Mouse (Mus musculus) lung, postnatal 0 days (tissue): ENCODE results near the gene Tmed9.

ENCODE experiments used
- CTCF ChIP-seq: IDR thresholded peaks from 2 replicates; pipeline ENCODE4 v1.5.1; 2016; ENCODE audit warnings: antibody characterized with exemption, mild to moderate bottlenecking
- EP300 ChIP-seq: IDR thresholded peaks from 2 replicates; pipeline ENCODE4 v1.6.1; 2016; ENCODE audit warnings: antibody characterized with exemption, mild to moderate bottlenecking, control low read depth

DNA sequence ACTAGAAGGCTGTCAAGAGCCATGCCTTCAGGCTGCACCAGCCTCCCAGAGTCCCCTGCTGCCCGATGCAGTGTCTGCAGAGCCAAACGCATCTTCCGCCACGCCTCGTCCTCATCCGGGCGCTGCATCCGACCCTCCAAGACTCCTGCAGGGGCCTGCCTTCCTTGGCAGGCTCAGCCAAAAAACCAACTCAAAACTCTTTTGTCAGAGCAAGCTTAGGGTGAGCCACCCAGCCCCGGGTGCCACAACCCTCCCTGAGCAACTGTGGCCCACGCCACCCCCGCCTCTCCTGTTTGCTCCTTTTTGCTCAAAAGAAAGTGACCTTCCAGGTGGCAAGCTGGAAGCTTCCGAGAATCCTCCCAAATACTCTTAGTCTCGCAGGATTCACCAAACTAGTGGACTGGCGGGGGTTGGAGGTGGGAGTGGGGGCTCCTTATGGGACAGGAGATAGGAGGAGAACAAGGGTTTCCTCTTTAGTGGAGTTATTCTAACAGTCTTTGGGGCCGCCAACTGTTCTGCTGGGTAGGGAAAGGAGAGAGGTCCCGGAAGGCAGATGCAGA, 3.7 kb upstream of the Tmed9 start:
- TF ChIP-seq CTCF: peak; percentile 13; the same call in 1 of the 2 replicates
- no peak for TF ChIP-seq EP300
